In genomic region chr17:27909622-27910500, GRCm38 (mm10) we compare ENCODE assay signal across 8 mouse cellular contexts. TPM values are rescaled to one million over a fixed set of nuclear protein-coding genes. Genes with fewer than 3 reads are reported as not detected.
DNase-seq lines count a peak whose midpoint lies in the region; ATAC-seq lines count a peak whose summit lies in the region.

Taf11 (minus strand) TSS chr17:27909844.

- WGBS in hindbrain, embryonic 16.5 days, result 1% methylated on average over 52 of the region's 53 CpGs
- 2% methylated on average over 47 of the region's 53 CpGs for WGBS in midbrain, embryonic 13.5 days

- no peaks in the 10 kb centered on the region for H3K9me3 ChIP-seq in hindbrain, embryonic 16.5 days (ENCODE audit: control insufficient read depth, low read length)
- H3K9me3 ChIP-seq in midbrain, embryonic 13.5 days, result no peaks in the 10 kb centered on the region

- peak; percentile 69 for ATAC-seq in hindbrain, embryonic 16.5 days
- ATAC-seq in midbrain, embryonic 13.5 days, result peak; percentile 69

- H3K9ac ChIP-seq in hindbrain, embryonic 16.5 days (ENCODE audit: low read depth, low read length), result peak within 1 kb of the TSS; percentile 91
- peak within 1 kb of the TSS; percentile 90 for H3K9ac ChIP-seq in midbrain, embryonic 13.5 days (replicated peaks)

- H3K27ac ChIP-seq in hindbrain, embryonic 16.5 days (ENCODE audit: low read depth, low read length), result peak within 1 kb of the TSS; percentile 93
- H3K27ac ChIP-seq in midbrain, embryonic 13.5 days, result peak within 1 kb of the TSS; percentile 78

- peak within 1 kb of the TSS; percentile 72 for H3K4me3 ChIP-seq in hindbrain, embryonic 16.5 days (ENCODE audit: low read length)
- H3K4me3 ChIP-seq in midbrain, embryonic 13.5 days (replicated peaks), result peak within 1 kb of the TSS; percentile 94

- H3K4me2 ChIP-seq in hindbrain, embryonic 16.5 days (ENCODE audit: low read length), result peak within 1 kb of the TSS; percentile 80
- peak within 1 kb of the TSS; percentile 93 for H3K4me2 ChIP-seq in midbrain, embryonic 13.5 days (replicated peaks)

- H3K27me3 ChIP-seq in hindbrain, embryonic 16.5 days (replicated peaks; ENCODE audit: control insufficient read depth, insufficient read depth, low read length), result no peaks in the 10 kb centered on the region
- no peaks in the 10 kb centered on the region for H3K27me3 ChIP-seq in midbrain, embryonic 13.5 days

- H3K4me1 ChIP-seq in hindbrain, embryonic 16.5 days (ENCODE audit: control insufficient read depth, insufficient read depth, low read depth, low read length), result peaks cover 32% of the 10 kb centered on the region
- peaks cover 45% of the 10 kb centered on the region for H3K4me1 ChIP-seq in midbrain, embryonic 13.5 days (replicated peaks)

- H3K36me3 ChIP-seq in hindbrain, embryonic 16.5 days (ENCODE audit: control insufficient read depth, insufficient read depth, low read length), result no peaks in the 10 kb centered on the region
- H3K36me3 ChIP-seq in midbrain, embryonic 13.5 days, result peaks cover 19% of the 10 kb centered on the region

- intact Hi-C loops in left cerebral cortex, postnatal 4 days (cut with DNase I), result loop anchor here (2.0 to 10.0 kb wide), 3 partner anchors 75 to 171 kb away; partner anchors contain the start of gene Tcp11

- DNase-seq in 3134 (ENCODE audit: extremely low read depth, insufficient read length, low spot score) (peak; percentile 69), R1 (ENCODE audit: low read depth, low spot score) (peak; percentile 43)
- DNase-seq in cerebellum, postnatal 36 days, result peak; percentile 78 to 83
- no peak for DNase-seq in gastrocnemius, adult 8-10 months (ENCODE audit: low spot score in 2 of 2)
- peak; percentile 75 for DNase-seq in left cerebral cortex, postnatal 4 days
- DNase-seq in thymus, adult 18-20 months, result peak; percentile 73 to 75

RNA-seq across cellular contexts. Expression of gene Taf11, which starts in this region (rescaled TPM):
- total RNA-seq in gastrocnemius, adult 8-10 months (2022), result 10 to 100 TPM; 15.9 to 18.8 (median 17.0) TPM
- polyA plus RNA-seq in hindbrain, embryonic 16.5 days (2015; fragmentation: Nextera tagmentation; extraction: Ambion mirVana), result 51.6 and 58.2 TPM in 2 replicates
- 10 to 100 TPM; 32.4 to 32.7 TPM for total RNA-seq in left cerebral cortex, postnatal 4 days (2021)
- 86.0 and 87.8 TPM in 2 replicates for polyA plus RNA-seq in midbrain, embryonic 13.5 days (2015; fragmentation: Nextera tagmentation; extraction: Ambion mirVana)

Comparison
In these comparisons a context has a peak if more than half of its experiments do, and no peak if none do; other contexts are left out.
1. DNase-seq: peak in 3134 (single experiment), R1 (single experiment), cerebellum, postnatal 36 days (2 of 2), left cerebral cortex, postnatal 4 days (single experiment) and thymus, adult 18-20 months (2 of 2); none in gastrocnemius, adult 8-10 months (0 of 2).